Mouse (Mus musculus): ENCODE measurements around the gene S100a10. TPM values are rescaled to one million over a fixed set of nuclear protein-coding genes. Genes with fewer than 3 reads are reported as not detected.
A peak's percentile ranks its signal among the peaks of the same experiment; 100 is the strongest.
"Not testable (repeated sequence)": the region's sequence is repeated elsewhere in the genome, so short reads cannot be mapped to it uniquely, and the experiment has no call there.

The S100a10 gene
- polyA plus RNA-seq, 1 experiment from 2014 or later = 233 TPM

- peak overlapping the region; percentile 69 for H3K4me2 ChIP-seq (replicated peaks)
- 0 out of 2 replicates have a peak overlapping the region, but pooled peaks have one; percentile 47 for H3K4me3 ChIP-seq
- H3K27me3 ChIP-seq = no peaks in the 10 kb centered on the region
- no peaks in the 10 kb centered on the region for H3K36me3 ChIP-seq
- ATAC-seq (ENCODE audit: low FRiP score) = no peak
- peaks cover 9% of the 10 kb centered on the region for H3K4me1 ChIP-seq
- 76% methylated on average over 8 of the region's 8 CpGs for WGBS
- H3K9ac ChIP-seq = no peak overlapping the region
- no peaks in the 10 kb centered on the region for H3K9me3 ChIP-seq (replicated peaks)
- H3K27ac ChIP-seq = no peak overlapping the region
Observed at GRCm38 (mm10) chr3:93521462-93522057, 33.3 kb upstream of the S100a10 start.

- ATAC-seq (ENCODE audit: low FRiP score) = no peak
- no peak overlapping the region for H3K4me3 ChIP-seq
- peaks cover 9% of the 10 kb centered on the region for H3K4me1 ChIP-seq
- no peaks in the 10 kb centered on the region for H3K27me3 ChIP-seq
- H3K9me3 ChIP-seq (replicated peaks) = no peaks in the 10 kb centered on the region
- 45% methylated on average over 7 of the region's 7 CpGs for WGBS
- no peaks in the 10 kb centered on the region for H3K36me3 ChIP-seq
- no peak overlapping the region for H3K27ac ChIP-seq
- no peak overlapping the region for H3K4me2 ChIP-seq (replicated peaks)
- no peak overlapping the region for H3K9ac ChIP-seq
Observed at GRCm38 (mm10) chr3:93522611-93523010, 32.3 kb upstream of the S100a10 start.

GRCm38 (mm10) chr3:93527300-93527699 is 27.6 kb upstream of the S100a10 start:
- H3K4me3 ChIP-seq = no peak overlapping the region
- no peaks in the 10 kb centered on the region for H3K9me3 ChIP-seq (replicated peaks)
- no peaks in the 10 kb centered on the region for H3K36me3 ChIP-seq
- no peaks in the 10 kb centered on the region for H3K27me3 ChIP-seq
- ATAC-seq (ENCODE audit: low FRiP score) = no peak
- no peak overlapping the region for H3K9ac ChIP-seq
- no peak overlapping the region for H3K4me2 ChIP-seq (replicated peaks)
- no peaks in the 10 kb centered on the region for H3K4me1 ChIP-seq
- WGBS = 86% methylated on average over 3 of the region's 3 CpGs
- no peak overlapping the region for H3K27ac ChIP-seq

GRCm38 (mm10) chr3:93528807-93529206 is 26.1 kb upstream of the S100a10 start:
- Histone ChIP-seq H3K4me3 (no peak overlapping the region), H3K4me1 (no peaks in the 10 kb centered on the region), H3K27me3 (no peaks in the 10 kb centered on the region), H3K9ac (no peak overlapping the region), H3K9me3 (replicated peaks) (no peaks in the 10 kb centered on the region), H3K36me3 (no peaks in the 10 kb centered on the region), H3K27ac (no peak overlapping the region), H3K4me2 (replicated peaks) (no peak overlapping the region)
- ATAC-seq (ENCODE audit: low FRiP score) = no peak
- WGBS = 92% methylated on average over 5 of the region's 5 CpGs

GRCm38 (mm10) chr3:93537068-93537576 is 17.8 kb upstream of the S100a10 start:
- Histone ChIP-seq H3K4me2 (replicated peaks) (no peak overlapping the region), H3K4me1 (no peaks in the 10 kb centered on the region), H3K27me3 (no peaks in the 10 kb centered on the region), H3K4me3 (no peak overlapping the region), H3K9me3 (replicated peaks) (no peaks in the 10 kb centered on the region), H3K36me3 (no peaks in the 10 kb centered on the region), H3K27ac (no peak overlapping the region), H3K9ac (no peak overlapping the region)
- ATAC-seq (ENCODE audit: low FRiP score) = no peak
- WGBS = 65% methylated on average over 2 of the region's 2 CpGs

- H3K36me3 ChIP-seq = no peaks in the 10 kb centered on the region
- ATAC-seq (ENCODE audit: low FRiP score) = no peak
- 87% methylated on average over 2 of the region's 2 CpGs for WGBS
Observed at GRCm38 (mm10) chr3:93538486-93538885, 16.4 kb upstream of the S100a10 start.

GRCm38 (mm10) chr3:93541501-93541900 is 13.4 kb upstream of the S100a10 start:
- no peak overlapping the region for H3K4me3 ChIP-seq
- H3K27me3 ChIP-seq = no peaks in the 10 kb centered on the region
- WGBS = 82% methylated on average over 2 of the region's 2 CpGs
- no peak overlapping the region for H3K9ac ChIP-seq
- no peaks in the 10 kb centered on the region for H3K4me1 ChIP-seq
- no peaks in the 10 kb centered on the region for H3K9me3 ChIP-seq (replicated peaks)
- H3K27ac ChIP-seq = no peak overlapping the region
- H3K36me3 ChIP-seq = no peaks in the 10 kb centered on the region
- no peak for ATAC-seq (ENCODE audit: low FRiP score)
- H3K4me2 ChIP-seq (replicated peaks) = no peak overlapping the region

More at GRCm38 (mm10) chr3:93538486-93538885, 16.4 kb upstream of the S100a10 start:
- no peak overlapping the region for H3K4me2 ChIP-seq (replicated peaks)
- H3K27me3 ChIP-seq = no peaks in the 10 kb centered on the region
- no peak overlapping the region for H3K4me3 ChIP-seq
- no peak overlapping the region for H3K27ac ChIP-seq
- H3K4me1 ChIP-seq = no peaks in the 10 kb centered on the region
- no peak overlapping the region for H3K9ac ChIP-seq
- H3K9me3 ChIP-seq (replicated peaks) = no peaks in the 10 kb centered on the region

GRCm38 (mm10) chr3:93544170-93544569 is 10.7 kb upstream of the S100a10 start:
- not testable (repeated sequence) for H3K9ac ChIP-seq; ATAC-seq (ENCODE audit: low FRiP score)
- WGBS = 83% methylated on average over 6 of the region's 6 CpGs

GRCm38 (mm10) chr3:93547099-93547648 is 7.7 kb upstream of the S100a10 start:
- Histone ChIP-seq H3K36me3 (no peaks in the 10 kb centered on the region), H3K27ac (no peak overlapping the region), H3K27me3 (no peaks in the 10 kb centered on the region), H3K4me2 (replicated peaks) (no peak overlapping the region), H3K9ac (no peak overlapping the region), H3K4me3 (no peak overlapping the region), H3K4me1 (no peaks in the 10 kb centered on the region), H3K9me3 (replicated peaks) (no peaks in the 10 kb centered on the region)
- no peak for ATAC-seq (ENCODE audit: low FRiP score)
- 32% methylated on average over 7 of the region's 7 CpGs for WGBS

More at GRCm38 (mm10) chr3:93544170-93544569, 10.7 kb upstream of the S100a10 start:
- not testable (repeated sequence) for H3K4me1 ChIP-seq; H3K36me3 ChIP-seq; H3K27ac ChIP-seq; H3K9me3 ChIP-seq (replicated peaks); H3K27me3 ChIP-seq; H3K4me2 ChIP-seq (replicated peaks); H3K4me3 ChIP-seq

GRCm38 (mm10) chr3:93547749-93548540 is 6.9 kb upstream of the S100a10 start:
- Histone ChIP-seq H3K4me1 (no peaks in the 10 kb centered on the region), H3K9ac (no peak overlapping the region), H3K27me3 (no peaks in the 10 kb centered on the region), H3K9me3 (replicated peaks) (no peaks in the 10 kb centered on the region), H3K4me3 (no peak overlapping the region), H3K36me3 (no peaks in the 10 kb centered on the region), H3K27ac (no peak overlapping the region), H3K4me2 (replicated peaks) (no peak overlapping the region)
- 74% methylated on average over 20 of the region's 20 CpGs for WGBS
- ATAC-seq (ENCODE audit: low FRiP score) = no peak

GRCm38 (mm10) chr3:93548541-93549266 is 6.2 kb upstream of the S100a10 start:
- Histone ChIP-seq H3K9ac (no peak overlapping the region), H3K9me3 (replicated peaks) (no peaks in the 10 kb centered on the region), H3K36me3 (no peaks in the 10 kb centered on the region), H3K4me1 (no peaks in the 10 kb centered on the region), H3K27ac (no peak overlapping the region), H3K4me2 (replicated peaks) (no peak overlapping the region), H3K4me3 (no peak overlapping the region), H3K27me3 (no peaks in the 10 kb centered on the region)
- WGBS = 46% methylated on average over 3 of the region's 6 CpGs
- ATAC-seq (ENCODE audit: low FRiP score) = no peak

GRCm38 (mm10) chr3:93549986-93550385 is 4.9 kb upstream of the S100a10 start:
- no peak overlapping the region for H3K4me3 ChIP-seq
- H3K27ac ChIP-seq = no peak overlapping the region
- H3K9me3 ChIP-seq (replicated peaks) = no peaks in the 10 kb centered on the region
- no peaks in the 10 kb centered on the region for H3K36me3 ChIP-seq
- 86% methylated on average over 4 of the region's 4 CpGs for WGBS
- H3K4me2 ChIP-seq (replicated peaks) = no peak overlapping the region
- no peak for ATAC-seq (ENCODE audit: low FRiP score)
- 0 out of 2 replicates have a peak, but pooled peaks cover 3% of the 10 kb centered on the region for H3K27me3 ChIP-seq
- no peak overlapping the region for H3K9ac ChIP-seq
- H3K4me1 ChIP-seq = peaks cover 4% of the 10 kb centered on the region

Data from hindbrain, embryonic 12.5 days (tissue).